Mouse (Mus musculus): ENCODE data around the gene Fgfr2.

DNA sequence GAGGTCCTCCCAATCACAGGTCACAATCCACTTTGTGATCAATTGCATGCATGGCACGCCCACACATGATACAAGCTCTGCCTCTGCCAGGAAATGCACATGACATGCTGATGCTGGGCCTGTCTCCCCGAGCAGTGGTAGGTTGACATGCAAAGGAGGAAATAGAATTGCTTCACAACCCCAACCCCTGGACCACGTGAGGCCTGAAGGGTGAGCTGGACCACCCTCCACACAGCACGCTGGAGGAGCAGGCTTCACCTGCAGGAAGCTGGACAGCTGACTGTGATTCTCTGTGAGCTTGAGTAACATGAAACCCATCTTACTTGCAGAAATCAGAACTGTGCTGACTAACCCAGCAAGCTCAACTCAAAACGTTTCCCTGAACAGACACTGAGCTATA is 638.7 kb downstream of the Fgfr2 start:
- TF ChIP-seq POLR2A (IDR thresholded peaks at IDR 0.05; ENCODE audit: borderline replicate concordance, extremely low read depth, insufficient read depth, insufficient read length, poor library complexity, severe bottlenecking) (no peak), CTCF (IDR thresholded peaks at IDR 0.05; ENCODE audit: borderline replicate concordance, extremely low read depth, insufficient read depth, insufficient read length) (no peak)

Data from brain, embryonic 14.5 days (tissue).